Mouse (Mus musculus) heart, postnatal 0 days (tissue): ENCODE measurements around the gene CN725425. TPM values are rescaled to one million over a fixed set of nuclear protein-coding genes. Genes with fewer than 3 reads are reported as not detected.

Experiments
- ATAC-seq: fragments of 200-750 bp; cut with Nextera tagmentation; 2 replicates; pipeline ENCODE4 v1.8.0; 2017; ENCODE audit warnings: low read depth, moderate number of reproducible peaks, moderate library complexity; ENCODE audit not compliant: insufficient read depth
- DNase-seq: peaks from one replicate; pipeline ENCODE4 v3.0.0-alpha.2; 2016; ENCODE audit warnings: low spot score
- H3K27ac ChIP-seq: fragments of 300-500 bp; sonication (generic); 2 replicates; pipeline ENCODE4 v1.5.1; 2014; ENCODE audit warnings: low read depth, mild to moderate bottlenecking
- H3K27me3 ChIP-seq: fragments of 300-500 bp; sonication (generic); 2 replicates; pipeline ENCODE4 v1.6.1; 2014; ENCODE audit warnings: low read length, mixed read lengths; ENCODE audit not compliant: control insufficient read depth, insufficient read depth
- H3K36me3 ChIP-seq: fragments of 300-500 bp; sonication (generic); replicated peaks from 2 replicates; pipeline ENCODE4 v1.6.1; 2014; ENCODE audit warnings: low read length, mixed read lengths; ENCODE audit not compliant: control insufficient read depth, insufficient read depth
- H3K4me1 ChIP-seq: fragments of 300-500 bp; sonication (generic); 2 replicates; pipeline ENCODE4 v1.6.1; 2014; ENCODE audit warnings: antibody characterized with exemption; ENCODE audit not compliant: control insufficient read depth, insufficient read depth
- H3K4me2 ChIP-seq: fragments of 300-500 bp; sonication (generic); 2 replicates; pipeline ENCODE4 v1.6.1; 2014; ENCODE audit warnings: low read depth, mild to moderate bottlenecking, low read length, moderate library complexity
- H3K4me3 ChIP-seq: fragments of 300-500 bp; sonication (generic); 2 replicates; pipeline ENCODE4 v1.5.1; 2014; ENCODE audit warnings: low read depth, low read length
- H3K9ac ChIP-seq: fragments of 300-500 bp; sonication (generic); replicated peaks from 2 replicates; pipeline ENCODE4 v1.6.1; 2014; ENCODE audit warnings: low read depth, low read length, mixed read lengths
- H3K9me3 ChIP-seq: fragments of 300-500 bp; sonication (generic); replicated peaks from 2 replicates; pipeline ENCODE4 v1.6.1; 2016; ENCODE audit warnings: low read length; ENCODE audit not compliant: control insufficient read depth
- CTCF ChIP-seq: IDR thresholded peaks from 2 replicates; pipeline ENCODE4 v1.5.1; 2016; ENCODE audit warnings: antibody characterized with exemption, control low read depth, low read depth
- EP300 ChIP-seq: IDR thresholded peaks from 2 replicates; pipeline ENCODE4 v1.6.1; 2016; ENCODE audit warnings: antibody characterized with exemption, low read depth
- WGBS: fragments of 180-500 bp; shearing (Covaris S2); extraction: QIAGEN DNeasy Blood & Tissue Kit; methylation state at CpG from one replicate; pipeline ENCODE4 v1.1.7; 2014; 5-methylcytosine and 5-hydroxymethylcytosine counted together
- polyA plus RNA-seq: library from polyadenylated mRNA; unstranded; fragments of >200 nt; fragmentation: Nextera tagmentation; extraction: Ambion mirVana; gene quantifications from 2 replicates; pipeline ENCODE4 v1.2.1, GENCODE M21; 2015
- total RNA-seq: library from RNA; depleted of rRNA; stranded (reverse); fragments of >200 nt; gene quantifications from 2 replicates; pipeline ENCODE4 v1.2.3, GENCODE M21; 2014; ENCODE audit warnings: low replicate concordance; rRNA removed

The CN725425 gene
- total and polyA plus RNA-seq, 2 experiments from 2014 or later: not detected

DNA sequence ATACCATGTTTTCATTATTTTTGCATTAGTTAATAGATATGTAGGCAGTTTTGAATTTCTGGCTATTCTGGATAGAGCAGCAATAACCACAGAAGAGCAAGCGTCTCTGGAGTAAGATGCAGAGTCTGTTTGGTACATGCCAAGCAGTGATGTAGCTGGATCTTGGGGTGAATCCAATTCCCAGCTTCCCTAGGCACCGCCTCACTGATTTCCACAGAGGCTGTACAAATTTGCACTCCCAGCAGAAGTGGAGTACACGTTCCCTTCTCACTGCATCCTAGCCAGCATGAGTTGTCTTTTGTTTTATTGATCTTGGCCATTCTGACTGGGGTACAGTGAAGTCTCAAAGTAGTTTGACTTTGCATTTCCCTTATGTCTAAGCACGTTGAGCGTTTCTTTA lies 82.2 kb downstream of the CN725425 start:
- Histone ChIP-seq H3K27ac (no peak overlapping the region), H3K9ac (no peak overlapping the region), H3K4me3 (no peak overlapping the region), H3K9me3 (0 out of 2 replicates have a peak, but pooled peaks cover 2% of the 10 kb centered on the region), H3K4me1 (no peaks in the 10 kb centered on the region), H3K27me3 (no peaks in the 10 kb centered on the region), H3K36me3 (no peaks in the 10 kb centered on the region), H3K4me2 (no peak overlapping the region)
- WGBS: 77% methylated on average over 5 of the region's 5 CpGs
- DNase-seq (no peak), ATAC-seq (no peak)
- TF ChIP-seq CTCF: no peak
- TF ChIP-seq EP300: no peak

DNA sequence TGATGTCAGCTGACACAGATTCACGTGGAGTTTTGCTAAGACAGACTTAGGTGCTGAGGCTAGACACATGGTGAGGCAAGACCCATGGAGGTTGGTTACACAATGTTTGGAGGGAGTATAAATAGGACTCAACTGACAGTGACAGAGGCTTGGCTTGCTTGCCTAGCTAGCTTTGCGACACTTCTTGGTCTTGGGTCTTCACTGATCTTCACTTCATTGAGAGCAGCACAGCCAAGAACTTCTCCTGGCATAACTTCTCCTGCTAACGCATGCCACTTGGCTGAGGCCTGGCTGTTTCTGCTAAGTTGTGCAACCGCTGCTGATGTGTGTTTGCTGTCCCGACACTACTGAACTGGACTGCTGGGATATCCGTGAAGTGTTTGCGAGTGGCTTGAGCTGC lies 83.5 kb downstream of the CN725425 start:
- peaks cover 9% of the 10 kb centered on the region; the same call in 1 of the 2 replicates for H3K9me3 ChIP-seq
- no peak overlapping the region for H3K9ac ChIP-seq
- TF ChIP-seq EP300 (no peak), CTCF (no peak)
- H3K27ac ChIP-seq: no peak overlapping the region
- no peak overlapping the region for H3K4me2 ChIP-seq
- H3K4me3 ChIP-seq: no peak overlapping the region
- DNase-seq: no peak
- no peaks in the 10 kb centered on the region for H3K4me1 ChIP-seq
- ATAC-seq: no peak
- no peaks in the 10 kb centered on the region for H3K27me3 ChIP-seq
- no peaks in the 10 kb centered on the region for H3K36me3 ChIP-seq
- WGBS: 83% methylated on average over 7 of the region's 7 CpGs

DNA sequence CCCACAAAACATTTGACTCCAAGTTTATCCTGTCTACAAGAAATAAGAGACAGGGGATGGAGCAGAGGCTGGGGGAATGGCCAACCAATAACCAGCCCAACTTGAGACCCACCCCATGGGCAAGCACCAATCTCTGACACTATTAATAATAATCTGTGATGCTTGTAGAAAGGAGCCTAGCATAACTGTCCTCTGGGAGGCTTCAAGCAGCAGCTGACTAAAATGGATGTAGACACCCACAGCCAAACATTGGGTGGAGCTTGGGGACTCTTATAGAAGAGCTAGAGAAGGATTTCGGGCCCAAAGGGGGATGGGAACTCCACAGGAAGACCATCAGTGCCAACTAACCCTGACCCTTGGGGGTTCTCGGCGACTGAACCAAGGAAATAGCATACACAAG lies 84.1 kb downstream of the CN725425 start:
- TF ChIP-seq CTCF: no peak
- TF ChIP-seq EP300: no peak
- Histone ChIP-seq H3K9me3 (peaks cover 9% of the 10 kb centered on the region; the same call in 1 of the 2 replicates), H3K4me1 (no peaks in the 10 kb centered on the region), H3K27ac (no peak overlapping the region), H3K27me3 (no peaks in the 10 kb centered on the region), H3K4me3 (no peak overlapping the region), H3K4me2 (no peak overlapping the region), H3K9ac (no peak overlapping the region), H3K36me3 (no peaks in the 10 kb centered on the region)
- ATAC-seq: no peak
- DNase-seq: no peak
- WGBS: 84% methylated on average over 3 of the region's 3 CpGs

GRCm38 (mm10) chr15:91299319-91299835 lies 100.1 kb downstream of the CN725425 start:
- TF ChIP-seq CTCF: no peak
- TF ChIP-seq EP300: no peak
- Histone ChIP-seq H3K4me3 (no peak overlapping the region), H3K4me1 (no peaks in the 10 kb centered on the region), H3K9ac (no peak overlapping the region), H3K27ac (no peak overlapping the region), H3K27me3 (no peaks in the 10 kb centered on the region), H3K36me3 (no peaks in the 10 kb centered on the region), H3K4me2 (no peak overlapping the region), H3K9me3 (no peaks in the 10 kb centered on the region)
- ATAC-seq (no peak), DNase-seq (no peak)
- 77% methylated on average over 11 of the region's 11 CpGs for WGBS

- DNase-seq (peak; percentile 39), ATAC-seq (no peak)
- TF ChIP-seq EP300: no peak
- TF ChIP-seq CTCF: peak; percentile 92
- 10% methylated on average over 3 of the region's 3 CpGs for WGBS
- Histone ChIP-seq H3K4me1 (no peaks in the 10 kb centered on the region), H3K36me3 (no peaks in the 10 kb centered on the region), H3K4me2 (no peak overlapping the region), H3K9ac (no peak overlapping the region), H3K4me3 (no peak overlapping the region), H3K27ac (no peak overlapping the region), H3K27me3 (no peaks in the 10 kb centered on the region), H3K9me3 (no peaks in the 10 kb centered on the region)
Measured at GRCm38 (mm10) chr15:91301366-91301765, 102.1 kb downstream of the CN725425 start.

- H3K4me3 ChIP-seq: no peak overlapping the region
- ATAC-seq (peak; percentile 55; the same call in 1 of the 2 replicates), DNase-seq (peak; percentile 51)
- H3K36me3 ChIP-seq: no peaks in the 10 kb centered on the region
- WGBS: 37% methylated on average over 7 of the region's 7 CpGs
- H3K27ac ChIP-seq: no peak overlapping the region
- H3K9ac ChIP-seq: no peak overlapping the region
- no peak overlapping the region for H3K4me2 ChIP-seq
- no peaks in the 10 kb centered on the region for H3K9me3 ChIP-seq
- TF ChIP-seq EP300 (no peak), CTCF (peak; percentile 65)
- no peaks in the 10 kb centered on the region for H3K27me3 ChIP-seq
- H3K4me1 ChIP-seq: no peaks in the 10 kb centered on the region
Measured at GRCm38 (mm10) chr15:91304296-91304852, 105.1 kb downstream of the CN725425 start.

Other genes with a start within 250 kb of the CN725425 start
- gene Kif21a, start 149.5 kb upstream of the CN725425 start, total RNA-seq: 3.2 and 4.0 TPM in 2 replicates
- gene Kif21a, start 149.5 kb upstream of the CN725425 start, polyA plus RNA-seq: 3.3 and 3.6 TPM in 2 replicates
- gene Abcd2, start 7.7 kb upstream of the CN725425 start, total RNA-seq: 0.38 and 0.73 TPM in 2 replicates
- 0.77 and 1.2 TPM in 2 replicates for gene Abcd2, start 7.7 kb upstream of the CN725425 start, polyA plus RNA-seq